Mouse (Mus musculus) urinary bladder, adult 18-20 months (tissue): ENCODE measurements around the gene Fbxl17.

Experiments used
- DNase-seq, 2 experiments: peaks; one replicate each; pipeline ENCODE4 v3.0.0; 2022; ENCODE audit warnings: low spot score in 2 of 2, mixed read lengths in 2 of 2

Gene Fbxl17

GRCm38 (mm10) chr17:63212018-63212417, 287.8 kb downstream of the Fbxl17 start:
- DNase-seq = no peak

GRCm38 (mm10) chr17:63209151-63209550, 290.7 kb downstream of the Fbxl17 start:
- no peak for DNase-seq

GRCm38 (mm10) chr17:63208346-63208745, 291.5 kb downstream of the Fbxl17 start:
- no peak for DNase-seq

GRCm38 (mm10) chr17:63207714-63208113, 292.1 kb downstream of the Fbxl17 start:
- no peak for DNase-seq

- no peak for DNase-seq
Observed at GRCm38 (mm10) chr17:63205316-63205715, 294.5 kb downstream of the Fbxl17 start.

- DNase-seq = no peak
Observed at GRCm38 (mm10) chr17:63203582-63204190, 296.1 kb downstream of the Fbxl17 start.

- no peak for DNase-seq
Observed at GRCm38 (mm10) chr17:63198703-63199102, 301.1 kb downstream of the Fbxl17 start.

- no peak for DNase-seq
Observed at GRCm38 (mm10) chr17:63195496-63195895, 304.3 kb downstream of the Fbxl17 start.

GRCm38 (mm10) chr17:63193196-63193595, 306.6 kb downstream of the Fbxl17 start:
- no peak for DNase-seq

GRCm38 (mm10) chr17:63191345-63191744, 308.5 kb downstream of the Fbxl17 start:
- DNase-seq = no peak

- DNase-seq = no peak
Observed at GRCm38 (mm10) chr17:63189274-63189673, 310.5 kb downstream of the Fbxl17 start.

GRCm38 (mm10) chr17:63185531-63185930, 314.3 kb downstream of the Fbxl17 start:
- no peak for DNase-seq

- no peak for DNase-seq
Observed at GRCm38 (mm10) chr17:63184844-63185504, 314.8 kb downstream of the Fbxl17 start.

GRCm38 (mm10) chr17:63183431-63183830, 316.4 kb downstream of the Fbxl17 start:
- DNase-seq = no peak

- no peak for DNase-seq
Observed at GRCm38 (mm10) chr17:63181661-63182060, 318.2 kb downstream of the Fbxl17 start.

GRCm38 (mm10) chr17:63180042-63180441, 319.8 kb downstream of the Fbxl17 start:
- DNase-seq = no peak

- no peak for DNase-seq
Observed at GRCm38 (mm10) chr17:63178331-63178730, 321.5 kb downstream of the Fbxl17 start.

GRCm38 (mm10) chr17:63176411-63176810, 323.4 kb downstream of the Fbxl17 start:
- DNase-seq = no peak

GRCm38 (mm10) chr17:63172697-63173096, 327.1 kb downstream of the Fbxl17 start:
- DNase-seq = no peak

GRCm38 (mm10) chr17:63171890-63172491, 327.8 kb downstream of the Fbxl17 start:
- DNase-seq = no peak

- DNase-seq = no peak
Observed at GRCm38 (mm10) chr17:63171264-63171663, 328.6 kb downstream of the Fbxl17 start.

GRCm38 (mm10) chr17:63168019-63168788, 331.6 kb downstream of the Fbxl17 start:
- DNase-seq = no peak
